Mouse (Mus musculus) C2C12 (cell line): Measurements from ENCODE around the gene Six3. TPM values are rescaled to one million over a fixed set of nuclear protein-coding genes. Genes with fewer than 3 reads are reported as not detected.

Experiments used
- H3K27me3 ChIP-seq: one replicate; pipeline ENCODE4 v1.6.1; 2011; ENCODE audit not compliant: control insufficient read depth, insufficient read depth, insufficient read length
- H3K36me3 ChIP-seq: one replicate; pipeline ENCODE4 v1.6.1; 2011; ENCODE audit not compliant: control insufficient read depth, insufficient read depth
- H3K4me3 ChIP-seq: one replicate; pipeline ENCODE4 v1.5.1; 2011; ENCODE audit warnings: mild to moderate bottlenecking, control low read depth; ENCODE audit not compliant: poor library complexity, insufficient read depth, severe bottlenecking
- H3K79me2 ChIP-seq: one replicate; pipeline ENCODE4 v1.6.1; 2011; ENCODE audit not compliant: control insufficient read depth, insufficient read depth
- H3K79me3 ChIP-seq: one replicate; pipeline ENCODE4 v1.6.1; 2011; ENCODE audit warnings: low read depth, control low read depth
- H3ac ChIP-seq: one replicate; pipeline ENCODE3; 2011; ENCODE audit warnings: low read depth; ENCODE audit not compliant: control insufficient read depth, insufficient read length
- CEBPB ChIP-seq: IDR thresholded peaks from one replicate; pipeline ENCODE4 v1.6.1; 2011; ENCODE audit warnings: low read depth, mild to moderate bottlenecking, control low read depth, moderate library complexity
- CTCF ChIP-seq: IDR thresholded peaks from one replicate; pipeline ENCODE4 v1.5.1; 2011; ENCODE audit not compliant: control insufficient read depth, insufficient read depth, insufficient read length
- FOSL1 ChIP-seq: IDR thresholded peaks from one replicate; pipeline ENCODE4 v1.8.0; 2011; ENCODE audit warnings: mild to moderate bottlenecking, low read length; ENCODE audit not compliant: poor library complexity, insufficient read depth, severe bottlenecking
- MAX ChIP-seq: IDR thresholded peaks from one replicate; pipeline ENCODE4 v1.6.1; 2011; ENCODE audit warnings: mild to moderate bottlenecking, control low read depth
- MYOD1 ChIP-seq: IDR thresholded peaks from one replicate; pipeline ENCODE4 v1.6.1; 2011; ENCODE audit warnings: low read depth; ENCODE audit not compliant: control insufficient read depth, insufficient read length
- MYOG ChIP-seq: IDR thresholded peaks from one replicate; pipeline ENCODE4 v1.6.1; 2011; ENCODE audit not compliant: control insufficient read depth, insufficient read length; ENCODE audit errors: extremely low read depth
- USF1 ChIP-seq: IDR thresholded peaks from one replicate; pipeline ENCODE4 v1.6.1; 2011; ENCODE audit warnings: low read depth, mild to moderate bottlenecking, control low read depth, moderate library complexity
- polyA plus RNA-seq: library from polyadenylated mRNA; unstranded; fragments of >200 nt; fragmentation: generic; extraction: Trizol; gene quantifications from one replicate; pipeline ENCODE4 v1.2.1, GENCODE M21; 2012; ENCODE audit warnings: missing spikeins

The Six3 gene
- polyA plus RNA-seq, 1 experiment = not detected

DNA sequence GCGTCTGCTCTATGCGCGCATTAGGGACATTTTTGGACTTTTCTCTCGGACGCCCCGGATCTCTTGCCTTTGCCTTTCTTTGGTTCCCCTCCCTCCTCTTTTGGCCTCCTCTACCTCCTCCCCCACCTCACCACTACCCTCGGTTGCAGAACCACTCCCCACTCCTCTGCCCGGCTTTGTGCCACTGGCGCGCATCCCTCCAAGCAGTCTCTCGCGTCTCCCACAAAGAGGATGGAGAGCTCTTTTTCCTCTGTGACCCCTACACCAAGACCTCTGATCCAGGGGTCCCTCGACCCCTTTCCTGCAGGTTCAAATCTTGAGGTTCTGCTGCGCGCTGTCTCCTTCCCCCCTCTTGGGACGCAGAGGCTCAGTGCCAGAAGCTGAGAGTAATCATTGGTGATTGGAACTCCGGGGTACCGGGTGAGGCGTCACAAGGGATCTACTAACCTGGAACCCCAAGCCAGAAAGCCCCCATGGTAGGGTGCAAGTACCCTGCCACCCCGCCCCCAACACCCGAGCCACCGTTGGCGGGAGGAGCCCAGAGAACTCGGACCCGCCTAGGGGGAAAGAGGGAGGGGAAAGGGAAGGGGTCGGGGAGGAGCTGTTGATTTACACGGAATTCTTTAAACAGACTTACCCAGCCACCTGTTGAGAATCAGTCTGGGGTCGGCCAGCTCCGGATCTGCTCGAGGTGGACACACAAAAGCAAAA lies 758 bp downstream of the Six3 start:
- TF ChIP-seq CTCF = no peak
- no peak for TF ChIP-seq CEBPB
- TF ChIP-seq MAX = no peak
- TF ChIP-seq FOSL1 = no peak
- no peak for TF ChIP-seq MYOG
- TF ChIP-seq MYOD1 = no peak
- TF ChIP-seq USF1 = no peak
- Histone ChIP-seq H3K79me3 (no peaks in the 10 kb centered on the region), H3ac (no peak overlapping the region), H3K4me3 (no peak overlapping the region), H3K27me3 (peaks cover 63% of the 10 kb centered on the region), H3K36me3 (no peaks in the 10 kb centered on the region), H3K79me2 (no peaks in the 10 kb centered on the region)

DNA sequence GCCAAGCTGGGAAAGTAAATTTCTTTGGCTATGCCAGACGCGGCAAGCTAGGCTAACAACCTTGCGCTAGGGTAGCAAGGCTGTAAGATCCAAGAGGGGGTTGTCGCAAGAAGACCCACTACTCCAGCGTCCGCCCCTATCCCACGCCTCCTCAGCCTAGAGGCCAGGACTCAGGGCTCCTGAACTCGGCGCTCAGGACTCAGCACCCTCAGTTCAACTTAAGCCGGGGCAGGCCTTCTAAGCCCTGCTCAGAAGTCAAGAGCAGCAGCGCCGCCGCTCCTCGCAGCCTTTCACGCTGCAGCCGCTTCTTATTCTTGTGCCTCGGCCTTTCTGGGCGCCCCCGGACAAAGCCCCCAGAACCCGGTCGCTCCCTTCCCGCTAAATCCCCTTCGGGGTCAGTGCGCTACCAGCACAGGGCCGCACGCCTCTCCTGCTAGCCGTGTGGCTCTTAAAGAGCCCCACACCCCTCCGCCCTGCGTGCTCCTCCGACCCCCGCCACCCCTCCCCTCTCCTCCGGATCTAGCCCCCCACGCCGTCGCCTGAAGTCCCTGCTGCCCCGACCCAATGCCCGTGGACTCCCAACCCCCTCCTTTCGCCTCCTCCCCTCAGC lies 1.4 kb downstream of the Six3 start:
- no peaks in the 10 kb centered on the region for H3K79me2 ChIP-seq
- H3ac ChIP-seq = no peak overlapping the region
- no peak overlapping the region for H3K4me3 ChIP-seq
- no peak for TF ChIP-seq CEBPB
- TF ChIP-seq CTCF = no peak
- no peak for TF ChIP-seq MYOD1
- TF ChIP-seq MAX = no peak
- TF ChIP-seq MYOG = no peak
- no peak for TF ChIP-seq FOSL1
- TF ChIP-seq USF1 = no peak
- H3K36me3 ChIP-seq = no peaks in the 10 kb centered on the region
- no peaks in the 10 kb centered on the region for H3K79me3 ChIP-seq
- H3K27me3 ChIP-seq = peaks cover 69% of the 10 kb centered on the region

DNA sequence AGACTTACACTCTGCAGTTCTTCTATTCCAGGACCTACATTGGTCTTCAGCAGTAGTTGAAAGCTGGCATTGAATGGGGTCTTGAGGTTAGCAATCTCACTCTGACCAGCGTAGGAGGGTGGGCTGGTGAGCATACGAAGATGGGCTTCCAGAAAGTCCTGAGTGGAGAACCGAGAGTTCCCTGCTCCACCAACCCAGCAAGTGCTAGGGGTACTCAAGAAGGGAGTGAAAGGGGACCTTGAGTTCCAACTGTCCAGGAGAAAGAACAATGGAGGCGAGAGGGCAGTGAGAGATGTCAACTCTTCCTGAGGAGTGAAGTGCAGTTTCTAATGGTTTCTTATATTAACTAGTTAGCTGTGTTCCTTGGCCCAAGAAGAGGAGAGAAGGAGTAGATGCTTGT lies 2.2 kb downstream of the Six3 start:
- Histone ChIP-seq H3K27me3 (peaks cover 76% of the 10 kb centered on the region), H3K4me3 (no peak overlapping the region), H3ac (no peak overlapping the region), H3K79me2 (no peaks in the 10 kb centered on the region), H3K36me3 (no peaks in the 10 kb centered on the region), H3K79me3 (no peaks in the 10 kb centered on the region)
- TF ChIP-seq USF1 = no peak
- no peak for TF ChIP-seq MYOG
- TF ChIP-seq CTCF = no peak
- no peak for TF ChIP-seq CEBPB
- no peak for TF ChIP-seq MAX
- TF ChIP-seq MYOD1 = no peak
- no peak for TF ChIP-seq FOSL1

DNA sequence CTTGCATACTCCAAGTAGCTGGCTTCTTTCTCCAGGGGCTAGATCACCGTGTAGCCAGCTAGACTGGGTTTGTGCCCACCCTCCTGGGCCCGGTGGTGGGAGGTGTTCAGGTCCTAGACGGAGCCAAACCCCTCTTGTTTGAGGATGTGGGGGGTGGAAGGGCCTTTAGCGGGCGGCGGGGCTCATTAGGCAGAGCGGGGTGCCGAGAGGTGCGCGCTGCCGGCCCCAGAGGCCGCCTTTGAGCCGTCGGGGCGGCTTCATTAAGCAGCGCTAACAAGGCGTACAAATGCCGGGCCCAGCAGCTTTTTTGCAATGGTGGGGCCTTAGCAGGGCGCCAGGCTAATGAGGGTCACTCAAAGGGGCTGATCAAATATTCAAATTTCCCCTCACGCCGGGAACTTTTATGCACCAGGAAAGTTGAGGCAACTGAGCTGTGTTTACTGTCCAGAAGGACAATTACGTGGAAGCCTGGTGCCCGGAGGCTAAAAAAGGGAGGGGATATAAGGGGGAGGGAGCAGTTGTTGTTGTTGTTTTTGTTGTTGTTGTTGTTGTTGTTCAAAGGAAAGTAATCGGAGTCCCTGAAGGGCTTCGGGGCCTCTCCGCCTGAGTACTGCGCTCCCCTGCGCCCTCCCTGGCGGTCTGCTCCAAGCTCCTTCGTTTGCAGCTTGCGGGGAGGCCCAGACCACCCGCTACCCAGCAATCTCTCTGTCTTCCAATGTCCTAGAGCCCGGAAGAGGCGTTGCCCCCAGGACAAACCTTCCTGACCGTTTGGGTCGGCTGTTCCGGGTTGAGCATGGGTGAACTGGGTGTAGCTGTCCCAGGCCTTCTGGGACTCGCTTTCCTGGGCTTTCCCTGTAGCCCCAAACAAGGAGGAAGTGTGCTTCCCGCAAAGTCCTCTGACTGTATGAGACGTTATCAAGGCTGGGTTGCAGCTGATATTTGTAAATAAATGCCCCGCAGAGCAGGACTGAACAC lies 3.4 kb downstream of the Six3 start:
- Histone ChIP-seq H3K79me3 (no peaks in the 10 kb centered on the region), H3K36me3 (no peaks in the 10 kb centered on the region), H3K79me2 (no peaks in the 10 kb centered on the region), H3K4me3 (no peak overlapping the region), H3ac (no peak overlapping the region), H3K27me3 (peaks cover 88% of the 10 kb centered on the region)
- TF ChIP-seq CEBPB = no peak
- TF ChIP-seq USF1 = no peak
- no peak for TF ChIP-seq CTCF
- no peak for TF ChIP-seq MYOD1
- TF ChIP-seq FOSL1 = no peak
- TF ChIP-seq MYOG = no peak
- TF ChIP-seq MAX = no peak

DNA sequence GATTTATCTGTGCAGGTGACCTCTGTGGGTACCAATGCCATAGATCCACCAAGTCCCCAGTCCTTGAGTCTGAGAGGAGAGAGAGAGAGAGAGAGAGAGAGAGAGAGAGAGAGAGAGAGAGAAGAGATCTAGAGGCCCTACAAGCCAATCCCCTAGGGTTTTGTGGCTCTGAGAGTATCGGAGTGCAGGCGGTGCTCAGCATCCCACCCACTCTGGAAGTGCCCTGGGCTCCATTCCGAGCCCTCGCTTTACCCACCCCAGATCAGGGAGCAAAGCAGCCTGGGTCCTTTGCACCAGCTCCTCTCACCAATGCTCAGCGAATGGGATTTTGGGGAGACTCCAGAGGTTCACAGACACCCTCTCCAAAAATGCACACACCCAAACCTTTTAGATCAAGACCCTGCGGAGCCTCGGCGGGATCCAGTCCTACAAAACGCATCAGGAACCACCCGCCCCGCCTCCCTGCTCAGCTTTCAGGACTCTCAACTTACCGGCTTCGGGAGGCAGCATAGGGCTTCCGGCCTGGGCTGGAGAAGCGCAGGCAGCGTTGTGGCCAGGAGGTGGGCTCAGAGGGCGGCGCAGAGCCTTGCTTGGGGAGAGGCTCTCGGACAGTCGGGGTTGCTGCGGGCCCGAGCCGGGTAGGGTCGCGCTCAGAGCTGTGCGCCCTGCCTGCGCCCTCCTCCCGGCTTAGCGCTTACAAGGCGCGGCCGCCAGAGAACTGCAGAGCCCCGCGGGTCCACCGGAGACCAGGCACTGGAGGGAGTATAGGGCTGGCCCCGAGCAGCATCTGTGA lies 4.4 kb downstream of the Six3 start:
- Histone ChIP-seq H3K27me3 (peaks cover 94% of the 10 kb centered on the region), H3ac (no peak overlapping the region), H3K36me3 (no peaks in the 10 kb centered on the region), H3K79me3 (no peaks in the 10 kb centered on the region), H3K79me2 (no peaks in the 10 kb centered on the region), H3K4me3 (no peak overlapping the region)
- TF ChIP-seq MAX = no peak
- TF ChIP-seq CTCF = no peak
- TF ChIP-seq FOSL1 = no peak
- TF ChIP-seq MYOG = no peak
- TF ChIP-seq CEBPB = no peak
- TF ChIP-seq USF1 = no peak
- no peak for TF ChIP-seq MYOD1
